Mouse (Mus musculus) small intestine, adult 2 months (tissue): ENCODE results near the gene Gm10762. TPM values are rescaled to one million over a fixed set of nuclear protein-coding genes. Genes with fewer than 3 reads are reported as not detected.

ENCODE experiments used
- H3K27ac ChIP-seq: fragments of 200-500 bp; 2 replicates; pipeline ENCODE4 v1.5.1; 2012; ENCODE audit warnings: low read depth, low read length, control low read depth, inconsistent platforms; ENCODE audit not compliant: insufficient read depth
- H3K27me3 ChIP-seq: fragments of 200-500 bp; 2 replicates; pipeline ENCODE4 v1.6.1; 2012; ENCODE audit warnings: mild to moderate bottlenecking, moderate library complexity, low read length, inconsistent platforms; ENCODE audit not compliant: control insufficient read depth, insufficient read depth
- H3K36me3 ChIP-seq: fragments of 200-500 bp; 2 replicates; pipeline ENCODE4 v1.6.1; 2012; ENCODE audit warnings: mild to moderate bottlenecking, low read length, control low read depth, inconsistent platforms; ENCODE audit not compliant: control insufficient read depth, insufficient read depth
- H3K4me1 ChIP-seq: fragments of 200-500 bp; 2 replicates; pipeline ENCODE4 v1.6.1; 2012; ENCODE audit warnings: low read length, inconsistent platforms, mixed read lengths; ENCODE audit not compliant: control insufficient read depth, insufficient read depth, insufficient read length
- H3K4me3 ChIP-seq: fragments of 200-500 bp; 2 replicates; pipeline ENCODE4 v1.5.1; 2012; ENCODE audit warnings: low read depth, mild to moderate bottlenecking, control low read depth, inconsistent platforms, low read length, moderate library complexity
- CTCF ChIP-seq: fragments of 200-500 bp; IDR thresholded peaks from 2 replicates; pipeline ENCODE4 v1.5.1; 2012; ENCODE audit warnings: low read depth, mild to moderate bottlenecking, control low read depth, inconsistent platforms, low read length, moderate library complexity, mixed read lengths; ENCODE audit not compliant: insufficient replicate concordance, insufficient read length; ENCODE audit errors: extremely low read depth
- POLR2A ChIP-seq: fragments of 200-500 bp; IDR thresholded peaks from 2 replicates; pipeline ENCODE4 v1.6.1; 2012; ENCODE audit warnings: low read depth, mild to moderate bottlenecking, control low read depth, inconsistent platforms, low read length, moderate library complexity
- WGBS: fragments of 180-500 bp; shearing (Covaris S2); methylation state at CpG from one replicate; pipeline ENCODE4 v1.1.7; 2018; 5-methylcytosine and 5-hydroxymethylcytosine counted together
- polyA plus RNA-seq: library from polyadenylated mRNA; depleted of rRNA; stranded (reverse); fragments of >200 nt; gene quantifications from 2 replicates; pipeline ENCODE4 v1.2.3, GENCODE M21; 2012; rRNA removed

Gm10762 gene
- polyA plus RNA-seq, 1 experiment: 2.1 TPM

GRCm38 (mm10) chr2:128943538-128944528, 23.7 kb downstream of the Gm10762 start, which contains the start of gene Zc3h8:
Zc3h8 (minus strand) TSS chr2:128944077.
- 1% methylated on average over 65 of the region's 65 CpGs for WGBS
- Histone ChIP-seq H3K36me3 (peaks cover 4% of the 10 kb centered on the region; the same call in 1 of the 2 replicates), H3K4me3 (peak within 1 kb of the TSS; percentile 73), H3K27ac (0 out of 2 replicates have a peak within 1 kb of the TSS, but pooled peaks have one; percentile 31), H3K27me3 (no peaks in the 10 kb centered on the region), H3K4me1 (no peaks in the 10 kb centered on the region)
- TF ChIP-seq POLR2A (peak; percentile 64; the same call in 1 of the 2 replicates), CTCF (no peak)

- WGBS: 72% methylated on average over 3 of the region's 3 CpGs
- Histone ChIP-seq H3K27ac (no peak overlapping the region), H3K4me1 (no peaks in the 10 kb centered on the region), H3K36me3 (peaks cover 12% of the 10 kb centered on the region), H3K27me3 (no peaks in the 10 kb centered on the region), H3K4me3 (no peak overlapping the region)
- TF ChIP-seq POLR2A (no peak), CTCF (no peak)
Observed at GRCm38 (mm10) chr2:128936256-128936655, 31.3 kb downstream of the Gm10762 start.

GRCm38 (mm10) chr2:128930704-128931103, 36.8 kb downstream of the Gm10762 start:
- Histone ChIP-seq H3K27me3 (no peaks in the 10 kb centered on the region), H3K4me1 (no peaks in the 10 kb centered on the region), H3K4me3 (no peak overlapping the region), H3K27ac (no peak overlapping the region; the same call in 1 of the 2 replicates), H3K36me3 (peaks cover 14% of the 10 kb centered on the region)
- TF ChIP-seq POLR2A (no peak), CTCF (no peak)

GRCm38 (mm10) chr2:128928446-128928845, 39.1 kb downstream of the Gm10762 start:
- H3K4me3 ChIP-seq: no peak overlapping the region
- no peaks in the 10 kb centered on the region for H3K4me1 ChIP-seq
- TF ChIP-seq CTCF: no peak
- no peak for TF ChIP-seq POLR2A
- peaks cover 10% of the 10 kb centered on the region for H3K36me3 ChIP-seq
- no peaks in the 10 kb centered on the region for H3K27me3 ChIP-seq
- WGBS: 66% methylated on average over 3 of the region's 3 CpGs
- H3K27ac ChIP-seq: no peak overlapping the region

- no peaks in the 10 kb centered on the region for H3K4me1 ChIP-seq
- H3K36me3 ChIP-seq: peaks cover 8% of the 10 kb centered on the region
- 91% methylated on average over 4 of the region's 4 CpGs for WGBS
- H3K4me3 ChIP-seq: no peak overlapping the region
- no peak overlapping the region for H3K27ac ChIP-seq
- no peaks in the 10 kb centered on the region for H3K27me3 ChIP-seq
- TF ChIP-seq POLR2A: no peak
- no peak for TF ChIP-seq CTCF
Observed at GRCm38 (mm10) chr2:128924799-128925198, 42.7 kb downstream of the Gm10762 start.

Other genes starting within 250 kb of the Gm10762 start
- gene Tmem87b, start 149.6 kb downstream of the Gm10762 start, polyA plus RNA-seq: 5.7 and 12.3 TPM in 2 replicates
- gene Fbln7, start 104.7 kb downstream of the Gm10762 start, polyA plus RNA-seq: 1.8 and 3.9 TPM in 2 replicates
- gene Zc3h8, start 23.6 kb downstream of the Gm10762 start, polyA plus RNA-seq: 0.33 and 0.44 TPM in 2 replicates
- 0.27 and 0.72 TPM in 2 replicates for gene Zc3h6, start 323 bp downstream of the Gm10762 start, polyA plus RNA-seq
- 0.03 TPM in 1 of 2 replicates, not detected in the other for gene Vinac1, start 80.4 kb upstream of the Gm10762 start, polyA plus RNA-seq
- 1.3 and 1.8 TPM in 2 replicates for gene Ttl, start 98.2 kb upstream of the Gm10762 start, polyA plus RNA-seq
- 6.9 and 7.6 TPM in 2 replicates for gene Polr1b, start 133.3 kb upstream of the Gm10762 start, polyA plus RNA-seq
- gene Chchd5, start 162.0 kb upstream of the Gm10762 start, polyA plus RNA-seq: 9.7 and 21.0 TPM in 2 replicates
- 4.8 and 6.6 TPM in 2 replicates for gene Slc20a1, start 231.0 kb upstream of the Gm10762 start, polyA plus RNA-seq